Mouse (Mus musculus) layer of hippocampus, adult 11-12 months (tissue): ENCODE results near the gene Bcar1.

Source experiments
- DNase-seq: peaks from one replicate; pipeline ENCODE4 v3.0.0; 2022; ENCODE audit warnings: low spot score

Gene Bcar1

DNA sequence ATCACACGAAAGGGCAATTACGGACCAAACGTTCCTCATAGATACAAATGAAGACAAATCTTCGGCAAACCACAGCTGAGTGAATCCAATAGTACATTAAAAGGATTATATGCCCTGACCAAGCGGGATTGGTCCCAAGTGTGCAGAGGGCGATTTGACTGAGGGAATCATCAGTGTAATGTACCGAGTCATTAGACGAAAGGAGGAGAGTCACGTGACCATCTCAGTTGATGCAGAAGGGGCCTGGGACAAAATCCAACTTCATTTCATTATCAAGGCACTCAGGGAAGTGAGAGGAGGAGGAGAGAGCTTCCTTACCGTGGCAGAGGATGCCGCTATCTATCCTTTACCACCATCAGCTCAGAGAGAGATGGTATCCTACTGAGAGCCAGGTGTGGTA is 62.5 kb downstream of the Bcar1 start:
- DNase-seq: no peak

DNA sequence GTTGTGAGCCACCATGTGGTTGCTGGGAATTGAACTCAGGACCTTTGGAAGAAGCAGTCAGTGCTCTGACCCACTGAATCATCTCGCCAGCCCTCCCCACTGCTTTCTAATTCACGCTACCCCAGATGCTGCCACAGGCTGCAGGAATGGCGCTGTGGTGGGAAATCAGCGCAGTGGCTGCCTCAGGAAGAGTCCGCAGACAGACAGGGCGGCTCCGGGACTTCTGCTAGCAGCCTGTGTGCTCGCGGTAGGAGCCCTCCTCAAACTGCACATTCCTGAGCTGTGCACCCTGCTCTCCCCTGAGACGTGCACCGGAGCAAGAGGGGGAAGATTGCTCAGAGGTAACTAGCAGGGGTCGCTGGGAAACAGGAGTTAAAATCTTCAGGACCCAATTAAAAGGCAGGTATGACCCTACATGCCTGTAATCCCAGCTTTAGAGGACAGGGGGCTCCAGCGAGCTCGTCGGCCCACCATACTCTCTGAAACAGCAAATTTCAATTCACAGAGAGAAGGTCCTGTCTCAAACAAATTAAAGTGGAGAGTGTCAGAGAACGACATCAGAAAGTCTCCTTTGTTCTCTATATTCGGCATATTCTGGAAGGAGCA is 63.1 kb downstream of the Bcar1 start:
- DNase-seq: no peak

DNA sequence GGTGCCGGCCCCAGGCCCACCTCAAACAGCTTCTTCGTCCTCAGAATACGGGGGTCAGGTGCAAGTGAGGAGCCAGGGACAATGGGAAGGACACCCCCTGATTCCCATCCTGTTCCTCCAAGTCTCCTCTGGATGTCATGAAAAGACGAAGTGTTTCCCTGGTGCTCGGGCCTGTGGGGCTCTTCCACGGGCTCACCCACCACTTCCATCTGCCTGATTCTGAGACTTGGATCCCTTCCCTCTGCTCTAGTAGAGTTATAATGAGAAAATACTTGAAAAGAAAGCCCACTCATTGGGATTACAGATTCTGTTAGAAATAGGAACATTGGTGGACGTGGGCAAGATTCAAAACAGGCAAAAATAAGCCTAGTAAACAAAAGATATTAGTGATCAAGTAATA is 64.8 kb downstream of the Bcar1 start:
- DNase-seq: peak; percentile 47

DNA sequence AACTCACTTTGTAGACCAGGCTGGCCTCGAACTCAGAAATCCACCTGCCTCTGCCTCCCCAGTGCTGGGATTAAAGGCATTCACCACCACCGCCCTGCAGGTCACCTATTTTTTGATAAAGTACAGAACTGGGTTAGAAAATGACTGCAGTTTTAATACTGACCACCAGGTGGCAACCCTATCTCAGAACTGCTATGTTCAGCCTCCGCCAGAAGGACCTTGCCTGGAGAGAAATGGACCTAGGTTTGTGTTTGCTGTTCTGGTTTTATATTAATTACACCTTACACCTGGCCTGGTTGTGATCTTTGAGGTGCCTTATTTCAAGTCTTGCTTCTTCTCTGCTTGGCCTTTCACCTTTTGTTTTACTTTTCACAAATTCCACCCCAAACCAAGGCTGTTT is 65.5 kb downstream of the Bcar1 start:
- DNase-seq: peak; percentile 75

DNA sequence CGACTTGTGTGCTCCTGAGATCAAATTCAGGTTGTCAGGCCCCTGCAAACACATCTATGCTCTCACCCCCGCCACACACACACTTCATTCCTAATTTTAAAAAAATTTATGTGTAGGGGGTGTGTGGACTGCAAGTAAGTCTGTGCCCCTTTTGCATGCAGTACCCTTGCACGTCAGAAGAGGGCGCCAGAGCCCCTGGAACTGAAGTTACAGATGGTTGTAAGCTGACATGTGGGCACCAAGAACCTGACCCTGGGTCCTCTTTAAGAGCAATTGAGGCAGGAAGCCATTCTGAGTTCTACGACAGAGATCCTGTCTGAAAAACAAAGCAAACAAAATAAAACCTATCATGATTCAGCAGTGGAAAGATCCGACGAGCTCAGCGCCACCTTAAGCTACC is 67.4 kb downstream of the Bcar1 start:
- DNase-seq: no peak

DNA sequence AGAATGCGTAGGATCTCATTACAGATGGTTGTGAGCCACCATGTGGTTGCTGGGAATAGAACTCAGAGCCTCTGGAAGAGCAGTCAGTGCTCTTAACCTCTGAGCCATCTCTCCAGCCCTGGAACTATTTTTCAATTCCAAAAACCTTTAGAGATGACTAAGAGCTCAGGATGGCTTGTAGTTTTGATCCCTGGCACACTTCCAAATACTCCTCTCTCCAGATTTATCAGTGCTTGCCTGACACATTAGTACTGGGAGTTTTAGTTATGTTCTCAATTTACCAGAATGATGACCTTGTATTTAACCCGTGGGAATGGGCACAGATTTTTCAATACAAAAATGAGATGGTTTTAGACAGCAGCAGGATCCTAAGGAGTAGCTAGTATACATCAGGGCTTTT is 76.9 kb downstream of the Bcar1 start:
- DNase-seq: no peak

DNA sequence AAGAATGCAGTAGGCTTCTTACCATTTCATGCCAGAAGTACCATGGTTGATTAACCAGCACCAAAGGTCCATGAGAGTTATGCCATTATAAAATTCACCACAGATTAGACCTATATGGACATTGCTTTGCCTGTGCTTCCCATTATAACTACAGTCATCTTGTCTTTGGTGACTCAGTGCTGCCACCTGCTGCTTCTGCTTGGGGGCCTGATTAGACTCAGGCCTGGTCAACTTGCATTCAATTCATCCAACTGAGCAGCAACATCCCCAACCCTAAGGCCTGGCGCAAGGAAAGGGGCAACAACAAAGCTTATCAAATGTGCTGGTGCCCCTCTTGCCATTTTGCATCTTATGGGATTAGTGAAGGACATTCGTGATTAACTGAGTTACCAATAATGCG is 81.1 kb downstream of the Bcar1 start:
- DNase-seq: peak; percentile 89
